Mouse (Mus musculus): ENCODE results near the gene Sgms2. TPM values are rescaled to one million over a fixed set of nuclear protein-coding genes. Genes with fewer than 3 reads are reported as not detected.
A peak's percentile ranks its signal among the peaks of the same experiment; 100 is the strongest.

The Sgms2 gene
- total RNA-seq, 2 experiments from 2014 or later, result 4.3 to 6.2 TPM

DNA sequence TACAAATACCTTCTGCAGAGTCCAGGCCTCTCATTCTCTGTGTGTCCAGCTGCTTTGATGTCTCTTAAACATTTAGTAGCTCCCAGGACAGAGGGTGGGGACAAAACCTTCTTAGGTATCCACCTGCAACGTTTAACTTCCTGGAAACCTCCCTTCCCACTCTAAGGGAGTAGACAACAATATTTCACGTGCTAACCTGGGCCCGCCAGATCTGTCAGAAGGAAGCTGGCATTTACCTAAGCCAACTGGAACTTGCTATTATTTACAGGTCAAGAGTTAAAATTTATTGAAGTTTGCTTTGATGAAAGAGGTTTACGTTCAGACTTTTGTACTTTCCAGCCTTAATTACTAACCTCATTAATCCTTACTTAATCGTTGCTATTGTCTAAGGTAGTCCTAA, 2.2 kb downstream of the Sgms2 start:
- intact Hi-C loops (cut with DNase I), result no loop called here
- no peak for DNase-seq

DNA sequence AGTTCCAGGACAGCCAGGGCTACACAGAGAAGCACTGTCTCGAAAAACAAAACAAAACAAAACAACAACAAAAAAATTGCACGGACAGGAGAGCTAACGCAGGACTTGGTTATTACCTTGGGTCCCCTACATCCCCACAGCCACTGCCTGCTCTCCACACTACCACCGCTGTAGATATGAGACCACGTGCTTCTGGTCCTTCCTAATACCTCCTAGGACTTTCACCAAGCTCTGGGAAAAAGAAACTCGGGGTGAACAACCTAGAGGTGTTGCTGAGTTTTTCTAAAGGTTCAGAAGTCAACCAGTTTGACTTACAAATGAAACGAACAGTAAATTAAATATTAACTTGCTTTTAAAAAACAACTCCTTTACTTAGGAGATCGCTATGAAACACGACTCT, 2.8 kb downstream of the Sgms2 start:
- intact Hi-C loops (cut with DNase I), result no loop called here
- no peak for DNase-seq

- intact Hi-C loops (cut with DNase I), result no loop called here
- no peak for DNase-seq
Observed at GRCm38 (mm10) chr3:131485388-131485787, 5.8 kb downstream of the Sgms2 start.

GRCm38 (mm10) chr3:131483650-131484049, 7.6 kb downstream of the Sgms2 start:
- intact Hi-C loops (cut with DNase I), result no loop called here
- DNase-seq, result no peak

DNA sequence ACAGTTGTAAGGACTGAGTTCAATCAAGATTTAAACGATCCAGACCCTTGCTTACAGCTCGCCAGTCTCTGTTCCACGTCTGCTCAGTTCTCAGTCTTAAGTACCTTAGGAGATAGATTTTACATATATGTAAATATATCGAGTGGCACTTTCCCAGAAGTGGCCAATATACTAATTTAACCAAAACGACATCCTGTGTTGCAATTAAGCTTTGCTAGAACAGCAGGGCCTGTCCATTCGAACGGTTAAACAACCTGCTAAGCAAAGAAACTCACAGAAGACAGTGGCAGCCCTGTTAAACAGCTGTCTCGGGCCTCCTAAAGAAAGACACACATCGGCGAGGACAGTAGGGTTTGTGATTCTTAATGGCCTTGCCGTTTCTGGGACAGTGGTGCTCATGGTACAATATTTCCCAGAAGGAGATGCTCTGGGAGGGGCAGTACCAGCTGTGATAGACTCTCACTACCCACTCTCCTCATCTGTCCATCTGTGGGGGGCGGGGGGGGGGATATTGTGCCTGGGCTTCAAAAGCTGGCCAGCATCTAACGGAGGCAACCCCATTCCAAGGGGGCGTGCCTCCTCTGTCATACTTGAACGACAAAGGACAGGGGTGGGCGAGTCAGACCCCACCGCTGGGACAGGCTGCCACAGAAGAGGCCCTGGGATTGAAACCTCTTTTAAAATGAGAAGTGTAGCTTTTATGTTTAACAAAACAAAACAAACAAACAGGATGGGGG, 9.1 kb downstream of the Sgms2 start:
- intact Hi-C loops (cut with DNase I), result no loop called here
- DNase-seq, result no peak

- DNase-seq, result no peak
- intact Hi-C loops (cut with DNase I), result no loop called here
Observed at GRCm38 (mm10) chr3:131480659-131481058, 10.6 kb downstream of the Sgms2 start.

GRCm38 (mm10) chr3:131479415-131479814, 11.8 kb downstream of the Sgms2 start:
- DNase-seq, result no peak
- intact Hi-C loops (cut with DNase I), result no loop called here

DNA sequence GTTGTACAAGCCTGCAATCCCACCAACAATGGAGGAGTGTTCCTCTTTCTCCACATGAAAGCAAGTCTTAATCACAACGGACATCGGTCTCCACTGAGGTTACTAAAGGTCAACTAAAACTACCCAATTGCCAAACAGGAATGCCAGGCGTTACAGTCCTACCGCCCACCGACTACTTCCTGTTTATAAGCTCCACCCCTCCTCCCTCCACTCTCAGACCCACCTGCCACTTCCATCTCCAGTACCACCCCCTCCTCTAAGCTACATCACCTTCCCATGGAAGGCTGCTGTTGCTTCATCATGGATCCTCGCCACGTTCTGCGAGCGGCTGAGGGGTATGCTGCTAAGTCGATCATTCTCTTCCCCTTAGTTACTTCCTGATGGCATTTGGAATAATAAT, 15.2 kb downstream of the Sgms2 start:
- intact Hi-C loops (cut with DNase I), result no loop called here

DNA sequence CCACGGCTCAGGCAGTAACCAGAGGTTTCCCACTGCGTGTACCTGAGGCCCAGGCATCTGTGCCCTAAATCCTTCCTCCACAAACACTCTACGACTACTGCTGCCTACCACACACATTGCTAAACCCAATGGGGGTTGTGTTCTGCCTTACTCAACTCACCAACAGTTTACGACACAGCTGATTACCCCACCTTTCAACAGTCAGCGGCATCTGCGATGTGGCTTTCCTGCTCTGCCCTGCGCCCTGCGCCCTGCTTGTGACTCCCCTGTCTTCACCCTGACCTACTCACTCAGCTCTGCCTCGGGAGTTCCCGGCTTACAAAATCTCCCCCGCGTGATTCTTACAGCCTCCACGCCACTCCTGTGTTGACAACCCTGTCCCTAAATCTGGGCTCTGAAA, 16.7 kb downstream of the Sgms2 start:
- intact Hi-C loops (cut with DNase I), result no loop called here

More for the DNA sequence above, 15.2 kb downstream of the Sgms2 start:
- no peak for DNase-seq

DNA sequence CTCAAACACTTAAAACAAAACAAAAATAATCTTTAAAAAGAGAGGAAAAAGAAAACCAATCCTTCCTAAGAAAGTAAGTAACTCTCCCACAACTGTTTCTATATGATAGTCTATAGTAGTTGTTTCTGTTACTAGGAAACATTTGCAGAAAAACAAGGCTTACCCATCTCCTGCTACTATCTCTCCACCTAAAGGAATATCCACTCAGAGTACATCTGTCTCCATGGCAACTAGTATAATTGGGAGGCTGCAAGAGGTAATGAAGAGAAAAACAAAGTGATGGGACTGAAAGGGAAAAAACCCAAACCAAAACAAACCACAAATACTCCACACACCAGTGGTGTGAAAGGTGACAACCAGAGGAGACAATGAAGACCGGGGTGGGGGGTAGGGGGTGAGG, 17.7 kb downstream of the Sgms2 start:
- intact Hi-C loops (cut with DNase I), result no loop called here
- DNase-seq, result no peak

More for the DNA sequence above, 16.7 kb downstream of the Sgms2 start:
- DNase-seq, result no peak

DNA sequence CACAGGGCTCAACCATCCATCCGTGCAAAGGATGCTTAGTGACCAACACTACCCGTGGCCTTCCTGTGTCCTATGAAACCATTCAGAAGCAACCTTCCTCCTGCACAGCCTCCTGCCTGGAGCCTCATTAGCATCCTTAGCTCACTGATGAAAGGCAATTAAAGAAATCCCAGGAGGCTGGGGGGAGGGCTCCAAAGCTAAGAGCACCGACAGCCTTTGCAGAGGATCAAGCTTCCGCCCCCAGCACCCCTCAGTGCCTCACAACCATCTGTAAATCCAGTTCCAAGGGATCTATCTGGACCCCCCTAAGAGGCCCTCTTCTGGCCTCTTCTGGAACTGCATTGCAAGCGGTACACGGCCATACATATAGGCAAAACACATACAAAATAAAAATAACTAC, 19.4 kb downstream of the Sgms2 start:
- intact Hi-C loops (cut with DNase I), result no loop called here
- DNase-seq, result no peak

- intact Hi-C loops (cut with DNase I), result no loop called here
Observed at GRCm38 (mm10) chr3:131471435-131471834, 19.8 kb downstream of the Sgms2 start.

GRCm38 (mm10) chr3:131470837-131471236, 20.4 kb downstream of the Sgms2 start:
- intact Hi-C loops (cut with DNase I), result no loop called here
- no peak for DNase-seq

More at GRCm38 (mm10) chr3:131471435-131471834, 19.8 kb downstream of the Sgms2 start:
- DNase-seq, result no peak

DNA sequence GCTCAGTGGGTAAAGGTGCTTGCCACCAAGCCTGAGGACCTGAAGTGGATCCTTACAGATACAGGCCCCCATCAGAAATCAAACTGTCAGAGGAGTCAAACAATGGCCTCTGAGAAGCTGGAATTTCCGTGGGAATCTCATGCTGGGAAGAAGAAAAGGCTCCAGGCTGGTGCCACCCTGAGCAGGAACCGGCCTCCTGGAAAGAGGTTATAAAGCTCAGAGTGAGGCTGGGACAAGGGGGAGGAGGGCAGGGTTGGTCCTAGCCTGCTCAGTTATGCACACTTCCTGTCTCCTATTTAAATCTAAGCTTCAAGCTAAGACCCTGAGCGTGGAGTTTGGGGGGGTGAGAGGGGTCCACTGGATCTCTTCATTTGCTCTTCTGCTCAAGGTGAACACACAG, 21.6 kb downstream of the Sgms2 start:
- DNase-seq, result no peak
- intact Hi-C loops (cut with DNase I), result no loop called here

- no peak for DNase-seq
- intact Hi-C loops (cut with DNase I), result no loop called here
Observed at GRCm38 (mm10) chr3:131466371-131466770, 24.8 kb downstream of the Sgms2 start.

DNA sequence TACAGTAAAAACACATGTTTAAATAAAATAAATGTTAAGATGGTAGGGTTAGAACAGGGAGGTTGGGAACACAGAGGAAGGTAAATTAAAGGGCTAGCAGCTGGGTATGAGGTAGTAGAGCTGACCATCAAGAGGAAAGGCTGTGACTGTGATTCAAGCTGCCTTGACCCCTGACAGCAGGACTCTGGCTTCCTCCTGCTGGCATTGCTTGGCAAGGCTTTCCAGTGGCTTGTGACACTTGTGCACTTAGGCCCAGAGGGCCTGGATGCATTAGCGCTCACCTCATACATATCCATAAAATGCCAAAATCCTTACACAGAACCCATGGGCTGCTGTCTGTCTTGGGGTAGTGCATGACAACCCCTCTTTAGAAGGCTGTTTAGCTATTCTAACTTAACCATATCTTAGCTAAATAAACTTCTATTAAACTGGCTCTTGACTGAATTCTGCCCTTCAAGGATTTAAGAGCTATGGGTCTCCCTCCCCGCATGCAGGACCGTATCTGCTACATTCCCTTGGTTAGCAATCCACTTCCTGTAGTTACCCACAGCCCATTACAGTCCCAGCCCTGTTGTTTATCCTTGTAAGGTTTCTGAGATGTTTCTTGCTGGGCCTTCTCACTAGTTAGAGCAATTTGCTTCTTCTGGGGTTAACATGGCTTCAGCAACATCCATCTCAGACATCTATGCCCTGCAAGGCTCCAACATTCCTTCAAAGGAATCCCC, 25.5 kb downstream of the Sgms2 start:
- no peak for DNase-seq
- intact Hi-C loops (cut with DNase I), result no loop called here

GRCm38 (mm10) chr3:131372996-131373395, 118.2 kb downstream of the Sgms2 start:
- no peak for DNase-seq
- intact Hi-C loops (cut with DNase I), result no loop called here

GRCm38 (mm10) chr3:131368678-131369077, 122.5 kb downstream of the Sgms2 start:
- intact Hi-C loops (cut with DNase I), result no loop called here

DNA sequence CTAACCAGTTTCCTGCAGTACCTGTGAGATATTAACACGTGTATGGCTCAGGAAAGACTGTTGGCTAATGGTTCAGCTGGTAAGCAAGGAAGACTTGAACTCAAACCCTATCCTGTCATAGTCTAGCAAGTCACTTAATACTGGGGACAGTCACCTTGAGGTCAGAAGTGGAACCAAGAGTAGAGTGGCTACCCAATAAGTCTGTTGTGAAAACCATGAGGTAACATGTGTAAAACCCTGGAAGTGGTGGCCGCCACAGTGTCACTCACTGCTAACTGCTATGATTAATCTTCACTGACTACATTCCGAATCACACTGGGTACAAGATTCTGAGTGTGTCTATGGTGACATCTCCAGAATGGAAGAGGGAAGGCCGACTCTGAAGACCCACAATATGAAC, 123.8 kb downstream of the Sgms2 start:
- DNase-seq, result no peak
- intact Hi-C loops (cut with DNase I), result no loop called here

More at GRCm38 (mm10) chr3:131368678-131369077, 122.5 kb downstream of the Sgms2 start:
- no peak for DNase-seq

DNA sequence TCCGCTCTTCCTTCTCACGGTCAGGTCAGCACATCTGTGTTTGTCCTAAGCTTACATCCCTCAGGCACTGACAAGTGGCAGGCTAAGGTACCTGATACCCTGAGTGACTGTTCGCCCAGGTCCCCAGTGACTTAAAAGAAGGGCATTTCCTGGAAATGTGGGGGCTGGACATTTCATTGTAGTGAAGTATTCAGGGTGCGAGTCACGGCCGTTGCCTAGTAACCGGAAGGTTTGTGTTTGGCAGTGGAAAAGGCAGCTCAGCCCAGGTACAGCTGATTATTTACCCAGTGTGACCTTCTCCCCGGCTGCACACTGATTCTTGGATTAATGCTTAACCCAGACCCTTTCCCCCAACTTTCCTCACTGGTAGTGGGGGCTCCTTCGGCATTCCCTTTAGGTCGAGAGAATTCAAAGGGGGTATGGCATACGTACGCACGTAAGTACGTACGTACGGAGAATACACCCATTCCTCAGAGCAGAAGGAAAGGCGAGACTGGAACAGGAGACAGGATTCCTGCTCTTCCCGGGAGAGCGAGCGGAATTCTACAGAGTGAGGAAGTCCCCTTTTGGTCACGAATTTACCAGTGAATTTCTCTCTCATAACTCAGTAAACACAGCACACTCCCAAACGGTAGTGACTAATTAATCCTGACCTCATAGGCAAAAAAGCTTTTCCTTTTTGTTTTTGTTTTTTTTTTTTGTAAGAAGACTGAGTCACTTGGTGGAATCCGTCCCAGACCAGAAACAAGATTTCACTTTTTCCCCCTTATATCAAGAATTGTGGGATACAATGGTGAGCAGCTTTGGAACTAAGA, 126.4 kb downstream of the Sgms2 start:
- intact Hi-C loops (cut with DNase I), result no loop called here
- DNase-seq, result peak; percentile 36 to 47

GRCm38 (mm10) chr3:131364194-131364593, 127.0 kb downstream of the Sgms2 start:
- DNase-seq, result peak in 1 of 2 experiments; percentile 2
- intact Hi-C loops (cut with DNase I), result no loop called here
